Mouse (Mus musculus) liver, embryonic 14.5 days (tissue): ENCODE data around the gene Acvr1b. TPM values are rescaled to one million over a fixed set of nuclear protein-coding genes. Genes with fewer than 3 reads are reported as not detected.

ENCODE experiments used
- ATAC-seq: fragments of 200-750 bp; cut with Nextera tagmentation; 2 replicates; pipeline ENCODE4 v1.8.0; 2017; ENCODE audit warnings: moderate number of reproducible peaks, mild to moderate bottlenecking, moderate library complexity; ENCODE audit not compliant: insufficient read depth
- DNase-seq, 3 experiments: peaks; one replicate each; pipeline ENCODE4 v3.0.0-alpha.2; 2012 to 2013; ENCODE audit warnings: low read depth in 3 of 3, low spot score in 3 of 3
- H3K27ac ChIP-seq: fragments of 300-500 bp; sonication (generic); 2 replicates; pipeline ENCODE4 v1.5.1; 2014; ENCODE audit warnings: moderate library complexity, mild to moderate bottlenecking, control low read depth, inconsistent platforms
- H3K27me3 ChIP-seq: fragments of 300-500 bp; sonication (generic); 2 replicates; pipeline ENCODE4 v1.6.1; 2014; ENCODE audit warnings: mild to moderate bottlenecking, low read length, moderate library complexity; ENCODE audit not compliant: control insufficient read depth, insufficient read depth
- H3K36me3 ChIP-seq: fragments of 300-500 bp; sonication (generic); replicated peaks from 2 replicates; pipeline ENCODE4 v1.6.1; 2014; ENCODE audit warnings: low read depth; ENCODE audit not compliant: control insufficient read depth, insufficient read depth
- H3K4me1 ChIP-seq, 2 experiments: fragments of 200-500 bp in 1 of 2; fragments of 300-500 bp in 1 of 2; sonication (generic) in 1 of 2; replicated peaks; 2 replicates each; pipeline ENCODE4 v1.6.1; 2012 to 2014; ENCODE audit warnings: antibody characterized with exemption in 1 of 2, inconsistent platforms in 1 of 2, low read length in 1 of 2; ENCODE audit not compliant: control insufficient read depth in 2 of 2, insufficient read depth in 2 of 2
- H3K4me2 ChIP-seq: fragments of 300-500 bp; sonication (generic); 2 replicates; pipeline ENCODE4 v1.6.1; 2014; ENCODE audit warnings: low read depth, mild to moderate bottlenecking, control low read depth, moderate library complexity
- H3K4me3 ChIP-seq, 2 experiments: fragments of 200-500 bp in 1 of 2; fragments of 300-500 bp in 1 of 2; sonication (generic) in 1 of 2; 2 replicates each; pipeline ENCODE4 v1.5.1; 2012 to 2014; ENCODE audit warnings: low read depth in 2 of 2, low read length in 2 of 2, mild to moderate bottlenecking in 2 of 2, control low read depth in 1 of 2, inconsistent platforms in 1 of 2, moderate library complexity in 1 of 2; ENCODE audit not compliant: insufficient read depth in 1 of 2
- H3K9ac ChIP-seq: fragments of 300-500 bp; sonication (generic); replicated peaks from 2 replicates; pipeline ENCODE4 v1.6.1; 2014; ENCODE audit warnings: mild to moderate bottlenecking, control low read depth, moderate library complexity
- H3K9me3 ChIP-seq: fragments of 300-500 bp; sonication (generic); 2 replicates; pipeline ENCODE4 v1.6.1; 2016; ENCODE audit warnings: low read length, mixed read lengths; ENCODE audit not compliant: control insufficient read depth
- CTCF ChIP-seq: IDR thresholded peaks from 2 replicates; pipeline ENCODE4 v1.5.1; 2016; ENCODE audit warnings: antibody characterized with exemption, low read depth, control low read depth
- EP300 ChIP-seq: IDR thresholded peaks from 2 replicates; pipeline ENCODE4 v1.6.1; 2016; ENCODE audit warnings: antibody characterized with exemption, low read depth
- WGBS: fragments of 180-500 bp; shearing (Covaris S2); extraction: QIAGEN DNeasy Blood & Tissue Kit; methylation state at CpG from one replicate; pipeline ENCODE4 v1.1.7; 2014; ENCODE audit not compliant: insufficient replicate concordance; 5-methylcytosine and 5-hydroxymethylcytosine counted together
- polyA plus RNA-seq, 2 experiments: library from polyadenylated mRNA; depleted of rRNA in 1 of 2; stranded (reverse) in 1 of 2; unstranded in 1 of 2; fragments of >200 nt; fragmentation: Nextera tagmentation in 1 of 2; extraction: Ambion mirVana in 1 of 2; gene quantifications; 2 replicates each; pipeline versions ENCODE4 v1.2.1 to v1.2.3; 2012 to 2014

Gene Acvr1b
- polyA plus RNA-seq, 2 experiments, result 1.3 to 3.2 TPM

DNA sequence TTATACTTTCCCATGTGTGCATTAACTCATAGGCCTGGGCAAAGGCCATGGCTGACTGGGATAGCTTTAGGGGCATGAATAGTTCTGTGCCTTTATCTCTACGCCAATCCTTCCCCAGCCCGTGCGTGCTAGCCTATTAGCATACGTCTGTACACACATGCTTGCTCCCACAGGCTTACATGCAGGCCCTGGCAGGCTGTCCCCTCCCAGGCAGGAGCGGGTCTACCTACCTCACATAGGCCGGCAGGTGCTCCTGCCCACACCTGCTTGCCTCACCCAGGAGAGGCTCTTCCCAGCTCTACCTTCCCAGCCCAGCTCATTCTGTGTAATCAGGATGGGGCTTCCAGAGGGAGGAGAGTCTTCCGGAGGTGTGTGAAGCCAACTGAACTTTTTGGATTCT lies 12.3 kb upstream of the Acvr1b start:
- ATAC-seq (no peak), DNase-seq (no peak)
- H3K27ac ChIP-seq, result no peak overlapping the region
- peaks cover 0 to 9% of the 10 kb centered on the region in 2 experiments; a peak in 2 of 4 replicates for H3K4me1 ChIP-seq
- H3K27me3 ChIP-seq, result no peaks in the 10 kb centered on the region
- H3K4me3 ChIP-seq, result no peak overlapping the region
- no peaks in the 10 kb centered on the region for H3K9me3 ChIP-seq
- no peak overlapping the region for H3K9ac ChIP-seq
- no peak overlapping the region for H3K4me2 ChIP-seq
- TF ChIP-seq CTCF (no peak), EP300 (no peak)
- no peaks in the 10 kb centered on the region for H3K36me3 ChIP-seq
- WGBS, result 53% methylated on average over 7 of the region's 7 CpGs

DNA sequence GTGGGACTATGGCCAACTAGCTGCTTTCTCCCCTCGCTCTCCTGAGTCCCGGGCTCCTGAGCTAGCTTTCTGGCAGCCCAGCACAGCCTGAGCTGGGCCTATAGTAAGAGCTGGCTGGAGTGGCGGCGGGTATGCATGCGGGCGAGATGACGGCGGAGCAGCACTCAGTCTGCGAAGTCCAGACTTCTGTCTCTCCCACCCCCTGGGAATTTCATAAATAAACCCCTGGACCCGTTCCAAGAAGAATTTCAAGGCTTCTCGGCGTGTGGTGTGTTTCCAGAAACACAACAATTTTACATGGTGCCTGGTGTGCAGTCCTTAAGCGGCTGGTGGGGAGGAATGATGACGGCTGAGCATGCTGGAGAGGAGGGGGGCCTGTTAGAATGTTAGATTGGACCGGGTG lies 10.8 kb upstream of the Acvr1b start:
- Histone ChIP-seq H3K9ac (no peak overlapping the region), H3K4me2 (no peak overlapping the region), H3K4me1 (peaks cover 0 to 9% of the 10 kb centered on the region in 2 experiments; a peak in 2 of 4 replicates), H3K4me3 (no peak overlapping the region), H3K27ac (no peak overlapping the region), H3K36me3 (no peaks in the 10 kb centered on the region), H3K9me3 (no peaks in the 10 kb centered on the region), H3K27me3 (no peaks in the 10 kb centered on the region)
- WGBS, result 79% methylated on average over 15 of the region's 15 CpGs
- DNase-seq (no peak), ATAC-seq (no peak)
- TF ChIP-seq EP300 (no peak), CTCF (no peak)

- H3K27ac ChIP-seq, result no peak overlapping the region
- H3K4me2 ChIP-seq, result no peak overlapping the region
- no peaks in the 10 kb centered on the region for H3K36me3 ChIP-seq
- H3K4me3 ChIP-seq, result no peak overlapping the region
- TF ChIP-seq EP300, result no peak
- TF ChIP-seq CTCF, result no peak
- H3K4me1 ChIP-seq, result peaks cover 0 to 9% of the 10 kb centered on the region in 2 experiments; a peak in 2 of 4 replicates
- ATAC-seq (no peak), DNase-seq (no peak)
- H3K9me3 ChIP-seq, result no peaks in the 10 kb centered on the region
- WGBS, result 24% methylated on average over 5 of the region's 5 CpGs
- no peaks in the 10 kb centered on the region for H3K27me3 ChIP-seq
- no peak overlapping the region for H3K9ac ChIP-seq
Observed at GRCm38 (mm10) chr15:101163854-101164253, 10.0 kb upstream of the Acvr1b start.

- 43% methylated on average over 5 of the region's 5 CpGs for WGBS
- H3K4me3 ChIP-seq, result no peak overlapping the region
- peaks cover 0 to 9% of the 10 kb centered on the region in 2 experiments; a peak in 2 of 4 replicates for H3K4me1 ChIP-seq
- H3K9me3 ChIP-seq, result no peaks in the 10 kb centered on the region
- ATAC-seq (no peak), DNase-seq (no peak)
- no peak overlapping the region for H3K27ac ChIP-seq
- H3K36me3 ChIP-seq, result no peaks in the 10 kb centered on the region
- no peaks in the 10 kb centered on the region for H3K27me3 ChIP-seq
- H3K4me2 ChIP-seq, result no peak overlapping the region
- TF ChIP-seq EP300 (no peak), CTCF (no peak)
- no peak overlapping the region for H3K9ac ChIP-seq
Observed at GRCm38 (mm10) chr15:101164291-101164690, 9.6 kb upstream of the Acvr1b start.

DNA sequence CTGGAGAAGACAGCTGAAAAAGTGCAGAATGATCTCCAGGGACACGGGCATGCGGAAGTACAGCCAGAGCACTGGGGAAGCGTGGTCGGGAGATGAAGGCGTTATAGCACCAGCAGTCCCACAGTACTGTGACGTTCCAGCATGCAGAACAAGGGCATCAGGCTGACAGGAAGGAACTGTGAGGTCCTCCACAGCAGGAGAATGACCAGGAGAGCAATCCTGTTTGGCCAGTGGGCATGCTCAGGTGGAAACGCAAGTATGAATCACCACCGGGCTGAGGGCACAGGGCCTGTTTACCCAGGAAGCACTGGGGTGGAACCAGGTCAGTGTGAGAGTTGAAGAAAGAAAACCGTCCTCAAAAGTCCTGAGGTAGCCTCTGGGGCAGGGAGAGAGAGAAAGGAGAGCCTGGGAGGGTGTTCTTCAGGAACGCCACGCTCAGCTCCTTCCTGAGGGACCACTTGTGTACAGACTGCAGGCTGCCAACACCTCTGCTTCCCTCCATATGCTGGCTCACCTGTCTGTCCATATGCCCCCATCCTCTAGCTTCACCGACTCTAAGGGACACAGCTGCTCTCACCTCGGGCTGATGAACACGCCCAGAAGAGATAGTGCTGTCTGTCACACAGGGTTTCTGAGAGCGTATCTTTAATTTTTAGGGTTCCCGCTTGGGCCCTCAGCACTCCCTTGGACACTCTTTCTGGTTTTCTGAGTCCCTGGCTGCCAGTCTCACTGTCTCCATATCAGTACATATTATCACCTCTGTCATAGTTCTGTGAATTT lies 8.0 kb upstream of the Acvr1b start:
- ATAC-seq, result no peak
- no peak for TF ChIP-seq CTCF
- TF ChIP-seq EP300, result no peak
- no peak for DNase-seq
- no peak overlapping the region for H3K4me2 ChIP-seq
- 39% methylated on average over 16 of the region's 16 CpGs for WGBS
- H3K4me1 ChIP-seq, result peaks cover 5 to 20% of the 10 kb centered on the region in 2 experiments
- H3K9me3 ChIP-seq, result no peaks in the 10 kb centered on the region
- H3K27ac ChIP-seq, result no peak overlapping the region
- H3K36me3 ChIP-seq, result no peaks in the 10 kb centered on the region
- no peaks in the 10 kb centered on the region for H3K27me3 ChIP-seq
- no peak overlapping the region for H3K4me3 ChIP-seq
- H3K9ac ChIP-seq, result no peak overlapping the region
